In genomic region chr17:9868747-9869281, GRCm38 (mm10) we compare ENCODE assay signal across 20 mouse cellular contexts.
DNase-seq lines count a peak whose midpoint lies in the region; ATAC-seq and TF ChIP-seq lines count a peak whose summit lies in the region.
"Had no signal": no experiment of that assay in that cellular context is flagged by ENCODE, and none has a peak within 500 bp of the region (broad histone marks: within the 10 kb centered on the region; RNA-seq: fewer than 3 reads in every experiment).

No protein-coding gene starts in this region.

- H3K4me2 ChIP-seq in lung, embryonic 15.5 days: no peak overlapping the region
- H3K4me2 ChIP-seq in lung, postnatal 0 days (replicated peaks; ENCODE audit: low read depth, low read length): no peak overlapping the region
- H3K4me2 ChIP-seq: embryonic facial prominence, embryonic 13.5 days; forebrain, embryonic 13.5 days; heart, embryonic 12.5 days; hindbrain, embryonic 12.5 days had no signal

- TF ChIP-seq EP300 in lung, postnatal 0 days (IDR thresholded peaks at IDR 0.05): no peak

- no peaks in the 10 kb centered on the region for H3K27me3 ChIP-seq in lung, embryonic 15.5 days
- no peaks in the 10 kb centered on the region for H3K27me3 ChIP-seq in lung, postnatal 0 days (replicated peaks; ENCODE audit: insufficient read depth, low read length)
- H3K27me3 ChIP-seq: embryonic facial prominence, embryonic 13.5 days; forebrain, embryonic 13.5 days; heart, embryonic 12.5 days; hindbrain, embryonic 12.5 days had no signal

- no peak overlapping the region for H3K9ac ChIP-seq in lung, embryonic 15.5 days
- H3K9ac ChIP-seq in lung, postnatal 0 days (replicated peaks; ENCODE audit: low read depth): no peak overlapping the region
- H3K9ac ChIP-seq: embryonic facial prominence, embryonic 13.5 days; forebrain, embryonic 13.5 days; heart, embryonic 12.5 days; hindbrain, embryonic 12.5 days had no signal

- no peaks in the 10 kb centered on the region for H3K9me3 ChIP-seq in lung, embryonic 15.5 days
- H3K9me3 ChIP-seq in lung, postnatal 0 days (ENCODE audit: low read length): no peaks in the 10 kb centered on the region
- H3K9me3 ChIP-seq: embryonic facial prominence, embryonic 13.5 days; forebrain, embryonic 13.5 days; heart, embryonic 12.5 days; hindbrain, embryonic 12.5 days had no signal

- peak; percentile 46; the same call in 1 of the 2 replicates for ATAC-seq in lung, embryonic 15.5 days (ENCODE audit: borderline replicate concordance, extremely low read depth, low FRiP score, low TSS enrichment)
- ATAC-seq in lung, postnatal 0 days: no peak; the same call in 1 of the 2 replicates
- ATAC-seq: forebrain, embryonic 13.5 days; hindbrain, embryonic 16.5 days; inflammation-experienced regulatory T-cells, adult 6 months had no signal

- no peak overlapping the region for H3K4me3 ChIP-seq in lung, adult 2 months (replicated peaks; ENCODE audit: extremely low read depth, low read depth, low read length)
- no peak overlapping the region for H3K4me3 ChIP-seq in lung, embryonic 15.5 days
- no peak overlapping the region for H3K4me3 ChIP-seq in lung, postnatal 0 days (ENCODE audit: low read depth, low read length)
- H3K4me3 ChIP-seq: embryonic facial prominence, embryonic 13.5 days; forebrain, embryonic 13.5 days; heart, embryonic 12.5 days; hindbrain, embryonic 12.5 days had no signal

- TF ChIP-seq CTCF in lung, adult 2 months (IDR thresholded peaks at IDR 0.05; ENCODE audit: insufficient read depth, low read length): no peak
- TF ChIP-seq CTCF in lung, postnatal 0 days (IDR thresholded peaks at IDR 0.05): no peak

- TF ChIP-seq POLR2A in lung, adult 2 months (IDR thresholded peaks at IDR 0.05; ENCODE audit: borderline replicate concordance, extremely low read depth, low read depth, low read length): no peak

- H3K36me3 ChIP-seq in lung, embryonic 15.5 days: no peaks in the 10 kb centered on the region
- H3K36me3 ChIP-seq in lung, postnatal 0 days (ENCODE audit: insufficient read depth, low read length): no peaks in the 10 kb centered on the region
- H3K36me3 ChIP-seq: embryonic facial prominence, embryonic 13.5 days; heart, embryonic 12.5 days; hindbrain, embryonic 12.5 days had no signal

- 77% methylated on average over 11 of the region's 11 CpGs for WGBS in lung, adult 2 months
- 44% methylated on average over 11 of the region's 11 CpGs for WGBS in lung, embryonic 15.5 days
- 64% methylated on average over 11 of the region's 11 CpGs for WGBS in lung, postnatal 0 days

- H3K27ac ChIP-seq in lung, embryonic 15.5 days: no peak overlapping the region
- H3K27ac ChIP-seq in lung, postnatal 0 days (ENCODE audit: low read length): no peak overlapping the region
- H3K27ac ChIP-seq: embryonic facial prominence, embryonic 13.5 days; forebrain, embryonic 13.5 days; hindbrain, embryonic 12.5 days had no signal

- H3K4me1 ChIP-seq in lung, adult 2 months (ENCODE audit: control insufficient read depth, insufficient read depth, low read length): no peaks in the 10 kb centered on the region
- H3K4me1 ChIP-seq in lung, embryonic 15.5 days: peaks cover 13% of the 10 kb centered on the region; the same call in 1 of the 2 replicates
- H3K4me1 ChIP-seq in lung, postnatal 0 days (ENCODE audit: insufficient read depth, low read depth, low read length): 0 out of 2 replicates have a peak, but pooled peaks cover 4% of the 10 kb centered on the region
- H3K4me1 ChIP-seq: embryonic facial prominence, embryonic 13.5 days had no signal

- DNase-seq in lung, adult 18-20 months: peak; percentile 9 to 20
- DNase-seq in lung, adult 2 months: no peak
- DNase-seq in lung, postnatal 0 days (ENCODE audit: low spot score): peak; percentile 19
- DNase-seq in lung, postnatal 36 days: peak; percentile 47
- no peak for DNase-seq in gastrocnemius, postnatal 4 days (ENCODE audit: low spot score in 2 of 2)
- no peak for DNase-seq in adrenal gland, postnatal 4 days (ENCODE audit: low spot score in 2 of 2)
- DNase-seq: adrenal gland, adult 2 months; adrenal gland, postnatal 36 days; cerebellum, adult 11 months; cerebellum, adult 9-11 months; cerebellum, postnatal 36 days; gastrocnemius, postnatal 36 days; heart, adult 18-20 months had no signal

Comparison
In these comparisons a context has a peak if more than half of its experiments do, and no peak if none do; other contexts are left out.
1. DNase-seq: peak in lung, adult 18-20 months (2 of 2), lung, postnatal 0 days (single experiment) and lung, postnatal 36 days (single experiment); none in lung, adult 2 months (single experiment), gastrocnemius, postnatal 4 days (0 of 2) and adrenal gland, postnatal 4 days (0 of 2).